Mouse (Mus musculus): ENCODE results near the gene Cdk2ap2. TPM values are rescaled to one million over a fixed set of nuclear protein-coding genes. Genes with fewer than 3 reads are reported as not detected.
"Not testable (repeated sequence)": the region's sequence is repeated elsewhere in the genome, so short reads cannot be mapped to it uniquely, and the experiment has no call there.

The Cdk2ap2 gene
- polyA plus RNA-seq, 1 experiment from 2014 or later, result 77.4 TPM

DNA sequence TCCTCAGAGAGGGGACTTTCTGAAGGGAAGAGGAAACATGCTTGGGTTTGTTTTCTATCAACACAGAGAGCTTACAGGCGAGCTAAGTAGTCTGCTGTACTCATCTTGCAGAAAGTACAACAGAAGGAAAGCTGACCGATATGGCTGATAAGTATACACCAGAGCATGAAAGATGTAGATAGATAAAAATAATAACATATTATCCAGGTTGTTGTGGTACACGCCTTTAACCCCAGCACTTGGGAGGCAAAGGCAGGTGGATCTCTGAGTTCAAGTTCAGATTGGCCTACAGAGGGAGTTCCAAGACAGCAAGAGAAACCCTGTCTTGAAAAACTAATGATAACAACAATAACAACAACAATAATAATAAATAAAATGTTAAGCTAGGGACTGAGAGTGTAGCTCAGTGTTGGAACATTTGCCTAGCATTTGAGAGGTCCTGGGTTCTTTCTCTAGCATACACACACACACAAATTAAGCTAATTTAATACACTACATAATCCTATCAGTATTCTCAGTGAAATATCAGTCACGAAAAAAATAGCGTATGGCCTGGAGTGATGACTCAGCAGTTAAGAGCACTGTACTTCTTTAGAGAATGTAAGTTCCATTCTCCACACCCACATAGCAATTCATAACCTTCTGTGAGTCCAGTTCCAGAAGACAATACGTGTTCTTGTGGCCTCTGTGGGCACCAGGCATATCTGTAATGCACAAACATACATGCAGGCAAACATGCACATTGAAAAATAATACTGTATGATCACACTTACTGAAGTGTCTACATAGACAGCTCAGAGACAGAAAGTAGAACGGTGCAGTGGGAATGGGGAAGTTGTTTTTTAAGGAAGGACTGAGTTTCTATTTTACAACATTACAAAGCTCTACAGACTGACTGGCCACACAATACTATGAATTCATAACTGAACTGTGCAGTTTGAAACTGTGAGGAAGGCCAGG lies 25.7 kb downstream of the Cdk2ap2 start:
- no peaks in the 10 kb centered on the region for H3K9me3 ChIP-seq (replicated peaks)
- WGBS, result 85% methylated on average over 7 of the region's 7 CpGs

DNA sequence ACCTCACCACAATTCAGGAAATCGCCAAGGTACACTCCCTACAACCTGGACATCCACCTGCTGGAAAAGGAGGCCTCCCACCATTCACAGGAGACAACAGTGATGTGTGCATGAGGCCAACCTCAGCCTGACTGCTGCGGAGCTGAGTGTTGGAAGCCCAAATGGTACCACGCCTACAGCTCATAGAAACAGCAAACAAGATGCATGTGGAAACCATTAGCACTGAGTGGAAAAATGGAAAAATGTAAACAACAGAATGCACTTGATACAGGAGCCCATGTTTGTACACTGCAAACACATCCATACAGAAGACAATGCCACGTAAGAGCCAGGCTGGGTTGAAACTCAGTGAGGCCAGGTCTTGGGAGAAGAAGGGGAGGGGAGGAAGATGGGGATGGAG lies 27.4 kb downstream of the Cdk2ap2 start:
- no peak overlapping the region for H3K9ac ChIP-seq
- peaks cover 29% of the 10 kb centered on the region for H3K4me1 ChIP-seq
- H3K27me3 ChIP-seq, result no peaks in the 10 kb centered on the region
- 90% methylated on average over 4 of the region's 4 CpGs for WGBS
- no peak for ATAC-seq
- no peaks in the 10 kb centered on the region for H3K9me3 ChIP-seq (replicated peaks)
- H3K4me2 ChIP-seq, result no peak overlapping the region
- no peak overlapping the region for H3K4me3 ChIP-seq
- peaks cover 22% of the 10 kb centered on the region for H3K36me3 ChIP-seq (ENCODE audit: poor library complexity, severe bottlenecking)
- H3K27ac ChIP-seq, result no peak overlapping the region

More for the DNA sequence above, 25.7 kb downstream of the Cdk2ap2 start:
- Histone ChIP-seq H3K36me3 (ENCODE audit: poor library complexity, severe bottlenecking) (peaks cover 10% of the 10 kb centered on the region), H3K9ac (no peak overlapping the region), H3K4me2 (no peak overlapping the region), H3K4me1 (peaks cover 28% of the 10 kb centered on the region), H3K27me3 (no peaks in the 10 kb centered on the region), H3K27ac (no peak overlapping the region), H3K4me3 (no peak overlapping the region)
- ATAC-seq, result no peak

DNA sequence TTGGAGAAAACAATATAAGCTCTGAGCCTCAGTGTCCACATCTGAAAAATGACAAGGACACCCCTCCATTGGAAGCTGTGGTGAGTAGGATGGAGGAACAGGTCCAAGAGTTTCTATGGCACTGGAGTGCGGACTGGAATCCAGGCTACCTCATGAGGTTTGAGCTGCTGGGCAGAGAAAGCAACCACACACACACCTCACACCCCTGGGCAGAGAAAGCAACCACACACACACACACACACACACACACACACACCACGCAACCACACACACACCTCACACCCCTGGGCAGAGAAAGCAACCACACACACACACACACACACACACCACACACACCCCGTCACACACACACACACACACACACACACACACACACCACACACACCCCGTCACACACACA lies 28.3 kb downstream of the Cdk2ap2 start:
- H3K27ac ChIP-seq; H3K27me3 ChIP-seq; H3K9me3 ChIP-seq (replicated peaks): not testable (repeated sequence)
- Histone ChIP-seq H3K4me3 (peak overlapping the region; percentile 72), H3K9ac (peak overlapping the region; percentile 35), H3K4me2 (peak overlapping the region; percentile 77), H3K36me3 (ENCODE audit: poor library complexity, severe bottlenecking) (peaks cover 30% of the 10 kb centered on the region), H3K4me1 (peaks cover 26% of the 10 kb centered on the region)
- ATAC-seq, result peak; percentile 20; the same call in 1 of the 2 replicates
- WGBS, result 33% methylated on average over 1 of the region's 4 CpGs

DNA sequence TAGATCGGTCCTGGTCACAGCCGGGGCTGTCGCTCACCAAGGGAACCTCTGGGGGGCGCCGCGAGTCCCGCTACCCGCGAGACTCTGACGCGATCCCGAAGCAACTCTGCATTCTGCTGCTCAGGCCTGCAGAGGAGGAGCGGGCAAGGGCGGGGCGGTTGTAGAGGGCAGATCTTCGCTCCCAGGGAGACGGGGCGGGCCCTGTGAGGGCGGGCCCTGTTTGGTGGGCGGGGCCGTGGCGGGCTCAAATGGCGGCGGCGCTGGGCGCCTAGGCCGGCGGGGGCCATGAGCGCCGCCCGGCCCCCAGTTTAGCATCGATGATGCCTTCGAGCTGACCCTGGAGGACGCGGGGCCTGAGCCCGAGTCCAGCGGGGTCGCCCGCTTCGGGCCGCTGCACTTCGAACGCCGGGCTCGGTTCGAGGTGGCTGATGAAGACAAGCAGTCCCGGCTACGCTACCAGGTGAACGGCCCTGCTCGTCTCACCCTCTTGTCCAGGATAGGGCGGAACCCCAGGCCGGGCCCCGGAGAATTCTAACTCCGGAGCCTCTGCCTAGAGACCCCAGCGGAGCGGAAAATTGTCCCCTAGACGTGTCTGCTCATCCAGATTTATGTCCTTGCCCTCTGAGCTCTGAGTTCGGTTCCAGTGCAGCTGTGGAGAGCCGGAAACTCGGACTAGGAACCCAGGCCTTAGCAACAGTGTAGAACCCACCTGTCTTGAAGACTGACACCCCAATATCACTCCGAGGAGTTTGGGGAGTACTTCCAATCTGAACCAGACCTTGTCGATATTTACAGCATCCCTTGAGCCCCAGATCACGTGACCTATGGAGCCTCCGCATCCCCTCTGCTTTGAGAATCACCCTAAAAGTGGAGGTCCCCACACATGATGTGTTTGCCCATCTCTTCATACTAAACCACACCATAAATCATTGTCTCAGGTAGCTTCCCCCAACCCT lies 29.0 kb downstream of the Cdk2ap2 start, which contains the start of gene Aip:
Gene Aip, minus strand, starts transcription at position 118 of the 956 bp plus-strand sequence.
- Histone ChIP-seq H3K4me1 (peaks cover 18% of the 10 kb centered on the region), H3K9ac (peak within 1 kb of the TSS; percentile 87), H3K27ac (0 out of 2 replicates have a peak within 1 kb of the TSS, but pooled peaks have one; percentile 35), H3K9me3 (replicated peaks) (no peaks in the 10 kb centered on the region), H3K36me3 (ENCODE audit: poor library complexity, severe bottlenecking) (peaks cover 36% of the 10 kb centered on the region), H3K27me3 (no peaks in the 10 kb centered on the region), H3K4me2 (peak within 1 kb of the TSS; percentile 77), H3K4me3 (peak within 1 kb of the TSS; percentile 72)
- WGBS, result under 1% methylated on average over 57 of the region's 64 CpGs
- ATAC-seq, result peak; percentile 94

DNA sequence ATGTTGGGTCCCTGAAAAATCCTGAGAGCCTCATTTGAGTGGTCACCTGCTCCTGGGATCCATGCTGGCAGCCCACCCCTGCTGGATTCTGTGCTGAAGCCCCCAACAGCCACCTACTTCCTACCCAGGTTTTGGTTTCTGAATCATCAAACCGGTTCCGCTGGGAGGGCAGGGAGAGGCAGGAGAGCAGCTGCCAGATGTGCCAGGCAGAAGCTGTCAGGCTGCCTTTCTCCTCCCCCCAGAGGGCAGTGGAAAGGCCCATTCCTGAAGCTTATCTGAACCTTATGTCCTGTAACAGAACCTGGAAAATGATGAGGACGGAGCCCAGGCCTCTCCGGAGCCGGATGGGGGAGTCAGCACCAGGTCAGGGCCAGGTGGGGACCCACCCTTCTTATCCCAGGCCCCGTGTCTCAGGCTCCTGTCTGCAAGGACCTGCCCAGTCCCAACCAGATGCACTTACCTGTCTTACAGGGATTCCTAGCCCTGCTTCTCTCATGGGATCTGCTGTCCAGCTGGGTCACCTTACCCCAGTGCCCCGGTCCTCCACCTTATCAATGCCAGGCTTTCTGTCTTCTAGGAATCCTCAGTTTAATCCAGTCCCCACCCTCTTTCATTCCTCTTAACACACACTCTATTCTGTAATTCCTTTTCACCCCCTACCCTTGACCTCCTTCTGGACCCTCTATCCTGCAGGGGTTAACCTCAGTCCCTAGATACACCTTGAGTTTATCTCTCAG lies 29.9 kb downstream of the Cdk2ap2 start:
- WGBS, result 77% methylated on average over 7 of the region's 7 CpGs
- ATAC-seq, result no peak
- Histone ChIP-seq H3K9me3 (replicated peaks) (no peaks in the 10 kb centered on the region), H3K27me3 (no peaks in the 10 kb centered on the region), H3K9ac (peak overlapping the region; percentile 87), H3K4me3 (peak overlapping the region; percentile 72), H3K36me3 (ENCODE audit: poor library complexity, severe bottlenecking) (peaks cover 45% of the 10 kb centered on the region), H3K4me1 (peaks cover 18% of the 10 kb centered on the region), H3K27ac (no peak overlapping the region), H3K4me2 (peak overlapping the region; percentile 77)

DNA sequence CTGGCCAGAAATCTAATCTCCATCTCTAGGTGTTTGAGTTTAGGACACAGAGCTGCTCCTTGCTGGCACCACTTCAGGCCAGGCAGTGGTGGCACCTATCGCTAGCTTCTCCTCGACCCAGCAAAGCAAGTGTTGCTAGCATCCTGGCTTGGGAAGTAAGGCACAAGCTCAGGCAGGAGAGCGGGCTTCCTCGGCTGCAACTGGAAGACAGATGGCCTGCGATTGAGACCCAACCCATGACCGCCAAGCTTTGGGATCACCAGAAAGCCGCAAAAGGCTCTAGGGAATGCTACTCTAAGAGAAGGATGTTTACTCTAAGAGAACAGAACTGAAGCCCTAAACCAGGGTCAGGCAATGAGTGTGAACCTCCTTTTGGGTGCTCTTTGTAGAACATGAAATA lies 32.5 kb downstream of the Cdk2ap2 start:
- Histone ChIP-seq H3K4me2 (no peak overlapping the region), H3K27me3 (no peaks in the 10 kb centered on the region), H3K9me3 (replicated peaks) (no peaks in the 10 kb centered on the region), H3K4me1 (peaks cover 18% of the 10 kb centered on the region), H3K9ac (no peak overlapping the region), H3K36me3 (ENCODE audit: poor library complexity, severe bottlenecking) (peaks cover 63% of the 10 kb centered on the region), H3K4me3 (no peak overlapping the region), H3K27ac (no peak overlapping the region)
- ATAC-seq, result no peak
- WGBS, result 95% methylated on average over 7 of the region's 7 CpGs

DNA sequence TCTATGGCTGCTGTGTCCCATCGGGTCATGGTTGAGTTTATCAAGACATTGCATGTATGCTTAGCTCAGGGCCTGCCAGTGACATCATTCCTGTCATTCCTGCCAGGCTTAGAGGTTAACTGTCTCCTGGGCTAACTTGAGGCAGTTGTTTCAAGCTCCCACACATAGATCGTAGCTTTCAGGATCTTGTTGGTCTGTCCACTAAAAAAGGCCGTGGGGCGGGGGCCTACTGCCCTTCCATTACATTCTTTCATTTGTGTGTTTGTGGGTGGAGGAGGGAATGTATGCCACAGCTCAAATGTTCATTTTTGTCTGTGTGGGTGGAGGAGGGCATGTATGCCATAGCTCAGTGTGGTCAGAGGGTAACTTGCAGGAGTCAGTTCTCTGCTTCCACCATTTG lies 33.1 kb downstream of the Cdk2ap2 start:
- peaks cover 16% of the 10 kb centered on the region for H3K4me1 ChIP-seq
- 90% methylated on average over 4 of the region's 4 CpGs for WGBS
- no peak overlapping the region for H3K9ac ChIP-seq
- no peaks in the 10 kb centered on the region for H3K27me3 ChIP-seq
- ATAC-seq, result no peak
- no peaks in the 10 kb centered on the region for H3K9me3 ChIP-seq (replicated peaks)
- H3K4me3 ChIP-seq, result no peak overlapping the region
- H3K36me3 ChIP-seq (ENCODE audit: poor library complexity, severe bottlenecking), result peaks cover 63% of the 10 kb centered on the region
- no peak overlapping the region for H3K4me2 ChIP-seq
- H3K27ac ChIP-seq, result no peak overlapping the region

DNA sequence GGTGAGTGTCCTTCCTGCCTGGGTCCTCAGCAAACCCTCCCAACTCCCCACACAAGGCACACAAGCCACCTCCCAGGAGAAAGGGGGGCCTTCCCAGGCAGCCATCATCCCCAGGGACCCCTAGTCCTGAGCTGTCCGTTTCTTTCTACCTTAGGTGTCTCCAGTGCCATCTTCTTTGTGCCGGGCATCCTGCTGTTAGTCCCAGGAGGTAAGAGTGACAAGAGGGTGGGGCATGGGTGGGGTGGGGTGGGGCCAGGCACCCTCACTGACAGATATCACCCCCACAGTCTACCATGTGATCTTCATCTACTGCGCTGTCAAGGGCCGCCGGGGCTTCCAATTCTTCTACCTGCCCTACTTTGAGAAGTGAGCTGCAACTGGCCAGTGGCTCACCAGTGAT lies 34.1 kb downstream of the Cdk2ap2 start:
- H3K9ac ChIP-seq, result no peak overlapping the region
- no peaks in the 10 kb centered on the region for H3K9me3 ChIP-seq (replicated peaks)
- H3K27ac ChIP-seq, result no peak overlapping the region
- H3K4me1 ChIP-seq, result peaks cover 15% of the 10 kb centered on the region
- H3K27me3 ChIP-seq, result no peaks in the 10 kb centered on the region
- H3K4me3 ChIP-seq, result no peak overlapping the region
- no peak for ATAC-seq
- H3K4me2 ChIP-seq, result no peak overlapping the region
- 93% methylated on average over 5 of the region's 5 CpGs for WGBS
- H3K36me3 ChIP-seq (ENCODE audit: poor library complexity, severe bottlenecking), result peaks cover 63% of the 10 kb centered on the region

DNA sequence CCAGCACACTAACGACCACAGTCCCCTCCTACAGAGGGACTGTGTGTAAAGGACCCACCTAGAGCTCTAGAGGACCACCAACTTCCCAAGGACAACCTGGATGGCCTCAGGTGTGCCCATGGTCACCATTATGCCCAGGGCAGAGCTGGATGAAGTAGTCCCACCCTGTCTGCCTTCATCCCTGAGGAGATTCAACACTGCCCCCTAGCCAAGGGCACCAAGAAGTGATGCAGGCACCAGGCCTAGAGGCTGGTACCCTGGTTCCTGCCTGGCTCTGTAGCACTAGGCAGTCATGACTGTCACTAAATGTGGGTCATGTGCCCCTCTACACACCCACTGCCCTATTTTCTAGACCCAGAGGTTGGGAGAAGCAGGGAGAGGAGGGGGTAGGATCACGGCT lies 34.8 kb downstream of the Cdk2ap2 start:
- peaks cover 10% of the 10 kb centered on the region for H3K4me1 ChIP-seq
- ATAC-seq, result no peak
- WGBS, result 90% methylated on average over 2 of the region's 2 CpGs
- H3K27ac ChIP-seq, result no peak overlapping the region
- no peak overlapping the region for H3K4me2 ChIP-seq
- no peaks in the 10 kb centered on the region for H3K9me3 ChIP-seq (replicated peaks)
- H3K27me3 ChIP-seq, result no peaks in the 10 kb centered on the region
- no peak overlapping the region for H3K4me3 ChIP-seq
- peaks cover 63% of the 10 kb centered on the region for H3K36me3 ChIP-seq (ENCODE audit: poor library complexity, severe bottlenecking)
- H3K9ac ChIP-seq, result no peak overlapping the region

DNA sequence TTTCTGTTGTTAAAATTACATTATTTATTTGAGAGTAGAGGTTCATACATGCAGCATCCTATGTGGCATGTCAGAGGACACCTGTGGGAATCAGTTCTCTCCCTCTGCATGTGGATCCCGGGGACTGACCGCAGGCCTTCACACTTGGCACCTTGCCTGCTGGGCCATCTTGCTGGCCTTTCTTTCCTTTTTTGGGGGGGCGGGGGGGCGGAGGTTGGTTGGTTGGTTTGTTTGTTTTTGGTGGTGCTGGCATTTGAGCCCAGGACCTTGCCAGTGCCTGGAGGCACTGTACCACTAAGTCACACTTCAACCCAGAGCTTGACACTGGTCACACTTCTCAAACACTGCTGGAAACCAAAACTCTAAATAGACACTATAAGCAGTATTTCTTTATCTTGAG lies 37.4 kb downstream of the Cdk2ap2 start:
- WGBS, result 95% methylated on average over 4 of the region's 4 CpGs
- no peaks in the 10 kb centered on the region for H3K27me3 ChIP-seq
- H3K4me1 ChIP-seq, result no peaks in the 10 kb centered on the region
- no peaks in the 10 kb centered on the region for H3K9me3 ChIP-seq (replicated peaks)
- no peak overlapping the region for H3K9ac ChIP-seq
- no peak for ATAC-seq
- peaks cover 42% of the 10 kb centered on the region for H3K36me3 ChIP-seq (ENCODE audit: poor library complexity, severe bottlenecking)
- H3K4me2 ChIP-seq, result no peak overlapping the region
- no peak overlapping the region for H3K27ac ChIP-seq
- H3K4me3 ChIP-seq, result no peak overlapping the region

DNA sequence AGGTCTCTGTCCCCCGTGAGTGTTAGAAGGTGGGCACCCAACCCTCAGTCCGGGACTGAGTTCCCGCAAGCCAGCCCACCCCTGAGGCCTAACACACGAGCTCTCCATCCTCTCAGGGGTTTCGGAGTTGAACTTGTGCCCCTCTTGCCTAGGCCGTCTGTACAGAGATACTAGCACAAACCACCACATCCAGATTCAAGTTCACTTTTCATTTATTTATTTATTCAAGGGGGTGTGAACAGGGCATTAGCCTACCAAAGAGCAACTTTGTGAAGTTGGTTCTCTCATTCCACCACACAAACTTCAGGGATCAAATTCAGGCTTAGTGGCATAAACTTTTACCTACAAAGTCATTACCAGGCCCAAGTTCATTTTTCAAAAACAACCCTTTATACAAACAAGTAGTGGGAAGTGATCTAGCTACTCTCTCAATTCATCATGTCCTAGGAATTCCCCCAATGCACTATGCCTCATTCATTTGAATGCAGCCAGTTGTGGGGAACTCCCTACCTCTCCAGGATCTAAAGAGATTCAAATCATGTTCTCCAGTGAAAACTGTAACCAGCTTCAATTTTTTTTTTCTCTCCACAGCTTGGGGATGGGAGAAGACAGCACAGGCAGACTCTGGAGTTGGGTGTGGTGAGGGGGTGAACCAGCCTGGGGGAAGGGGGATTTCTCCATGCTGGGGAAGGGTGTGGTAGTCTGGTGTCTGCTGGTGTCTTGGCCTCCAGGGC lies 38.4 kb downstream of the Cdk2ap2 start:
- H3K9ac ChIP-seq; H3K9me3 ChIP-seq (replicated peaks); H3K4me3 ChIP-seq; ATAC-seq; H3K4me2 ChIP-seq; H3K27me3 ChIP-seq; H3K27ac ChIP-seq; H3K4me1 ChIP-seq: not testable (repeated sequence)
- 84% methylated on average over 6 of the region's 6 CpGs for WGBS
- H3K36me3 ChIP-seq (ENCODE audit: poor library complexity, severe bottlenecking), result peaks cover 32% of the 10 kb centered on the region
